23 mouse cellular contexts compared by ENCODE assay signal in genomic region chr8:88325795-88326194, GRCm38 (mm10). TPM values are rescaled to one million over a fixed set of nuclear protein-coding genes. Genes with fewer than 3 reads are reported as not detected.
DNase-seq lines count a peak whose midpoint lies in the region; ATAC-seq and TF ChIP-seq lines count a peak whose summit lies in the region.
"Had no signal": no experiment of that assay in that cellular context is flagged by ENCODE, and none has a peak within 500 bp of the region (broad histone marks: within the 10 kb centered on the region; RNA-seq: fewer than 3 reads in every experiment).

No protein-coding gene starts in this region.

- no peaks in the 10 kb centered on the region for H3K9me3 ChIP-seq in heart, embryonic 11.5 days (replicated peaks; ENCODE audit: control insufficient read depth, low read length)
- no peaks in the 10 kb centered on the region for H3K9me3 ChIP-seq in lung, embryonic 14.5 days (ENCODE audit: low read depth, low read length)
- no peaks in the 10 kb centered on the region for H3K9me3 ChIP-seq in lung, postnatal 0 days (ENCODE audit: low read length)
- no peaks in the 10 kb centered on the region for H3K9me3 ChIP-seq in limb, embryonic 10.5 days (replicated peaks)
- H3K9me3 ChIP-seq: embryonic facial prominence, embryonic 13.5 days; embryonic facial prominence, embryonic 15.5 days; forebrain, embryonic 10.5 days; forebrain, embryonic 12.5 days had no signal

- DNase-seq in heart, postnatal 4 days = peak; percentile 3
- no peak for DNase-seq in lung, embryonic 14.5 days
- DNase-seq in lung, postnatal 0 days (ENCODE audit: low spot score) = no peak
- peak; percentile 5 for DNase-seq in thymus, postnatal 4 days
- no peak for DNase-seq in thymus, postnatal 10 days (ENCODE audit: low spot score in 2 of 2)
- DNase-seq in limb, embryonic 10.5 days (ENCODE audit: low spot score) = no peak
- DNase-seq: adrenal gland, adult 2 months; adrenal gland, postnatal 10 days; adrenal gland, postnatal 25 days; cerebellum, adult 11 months; cerebellum, adult 18-20 months; cerebellum, adult 8-10 months; cerebellum, adult 9-11 months; cerebellum, postnatal 14 days; cerebellum, postnatal 36 days; embryo, embryonic 11 days had no signal

- TF ChIP-seq EP300 in lung, postnatal 0 days (IDR thresholded peaks at IDR 0.05) = no peak

- H3K4me1 ChIP-seq in heart, embryonic 11.5 days (ENCODE audit: control insufficient read depth, insufficient read depth, low read length) = no peaks in the 10 kb centered on the region
- H3K4me1 ChIP-seq in lung, embryonic 14.5 days (ENCODE audit: insufficient read depth) = peaks cover 16% of the 10 kb centered on the region
- H3K4me1 ChIP-seq in lung, postnatal 0 days (ENCODE audit: insufficient read depth, low read depth, low read length) = peaks cover 7% of the 10 kb centered on the region; the same call in 1 of the 2 replicates
- H3K4me1 ChIP-seq in limb, embryonic 10.5 days = 0 out of 2 replicates have a peak, but pooled peaks cover 4% of the 10 kb centered on the region
- H3K4me1 ChIP-seq: embryonic facial prominence, embryonic 13.5 days; embryonic facial prominence, embryonic 15.5 days; forebrain, embryonic 10.5 days; forebrain, embryonic 12.5 days had no signal

- H3K4me3 ChIP-seq in heart, embryonic 11.5 days (ENCODE audit: low read depth, low read length) = no peak overlapping the region
- no peak overlapping the region for H3K4me3 ChIP-seq in lung, embryonic 14.5 days (ENCODE audit: low read depth, low read length)
- no peak overlapping the region for H3K4me3 ChIP-seq in lung, postnatal 0 days (ENCODE audit: low read depth, low read length)
- H3K4me3 ChIP-seq in limb, embryonic 10.5 days = no peak overlapping the region
- H3K4me3 ChIP-seq: embryonic facial prominence, embryonic 13.5 days; embryonic facial prominence, embryonic 15.5 days; erythroblast, embryonic 14.5 days; forebrain, embryonic 10.5 days; forebrain, embryonic 12.5 days had no signal

- 91% methylated on average over 5 of the region's 5 CpGs for WGBS in heart, embryonic 11.5 days (ENCODE audit: insufficient replicate concordance)
- WGBS in lung, embryonic 14.5 days = 55% methylated on average over 5 of the region's 5 CpGs
- 60% methylated on average over 5 of the region's 5 CpGs for WGBS in lung, postnatal 0 days
- 94% methylated on average over 5 of the region's 5 CpGs for WGBS in limb, embryonic 10.5 days

- no peak for ATAC-seq in heart, embryonic 11.5 days (replicated peaks; ENCODE audit: insufficient number of reproducible peaks, low FRiP score, low TSS enrichment)
- ATAC-seq in lung, embryonic 14.5 days (ENCODE audit: insufficient read depth) = 0 out of 2 replicates have a peak, but pooled peaks have one; percentile 22
- ATAC-seq in lung, postnatal 0 days = no peak
- ATAC-seq: forebrain, embryonic 14.5 days had no signal

- TF ChIP-seq CTCF in lung, embryonic 14.5 days (IDR thresholded peaks at IDR 0.05; ENCODE audit: low read depth) = no peak
- no peak for TF ChIP-seq CTCF in lung, postnatal 0 days (IDR thresholded peaks at IDR 0.05)

- no peak overlapping the region for H3K4me2 ChIP-seq in heart, embryonic 11.5 days
- no peak overlapping the region for H3K4me2 ChIP-seq in lung, embryonic 14.5 days
- H3K4me2 ChIP-seq in lung, postnatal 0 days (replicated peaks; ENCODE audit: low read depth, low read length) = no peak overlapping the region
- H3K4me2 ChIP-seq: embryonic facial prominence, embryonic 13.5 days; embryonic facial prominence, embryonic 15.5 days; forebrain, embryonic 12.5 days had no signal

- no peak overlapping the region for H3K27ac ChIP-seq in heart, embryonic 11.5 days (ENCODE audit: low read depth, low read length)
- H3K27ac ChIP-seq in lung, embryonic 14.5 days (ENCODE audit: low read depth) = peak overlapping the region; percentile 43; the same call in 1 of the 2 replicates
- H3K27ac ChIP-seq in lung, postnatal 0 days (ENCODE audit: low read length) = no peak overlapping the region
- H3K27ac ChIP-seq in limb, embryonic 10.5 days = no peak overlapping the region
- H3K27ac ChIP-seq: embryonic facial prominence, embryonic 13.5 days; embryonic facial prominence, embryonic 15.5 days; forebrain, embryonic 10.5 days; forebrain, embryonic 12.5 days had no signal

- no peak overlapping the region for H3K9ac ChIP-seq in heart, embryonic 11.5 days (ENCODE audit: low read depth, low read length)
- H3K9ac ChIP-seq in lung, embryonic 14.5 days = no peak overlapping the region
- no peak overlapping the region for H3K9ac ChIP-seq in lung, postnatal 0 days (replicated peaks; ENCODE audit: low read depth)
- H3K9ac ChIP-seq: embryonic facial prominence, embryonic 13.5 days; embryonic facial prominence, embryonic 15.5 days; forebrain, embryonic 12.5 days had no signal

- peaks cover 17% of the 10 kb centered on the region for H3K36me3 ChIP-seq in heart, embryonic 11.5 days (ENCODE audit: control insufficient read depth, insufficient read depth, low read length)
- H3K36me3 ChIP-seq in lung, embryonic 14.5 days (ENCODE audit: insufficient read depth) = peaks cover 67% of the 10 kb centered on the region
- H3K36me3 ChIP-seq in lung, postnatal 0 days (ENCODE audit: insufficient read depth, low read length) = peaks cover 21% of the 10 kb centered on the region
- peaks cover 73% of the 10 kb centered on the region for H3K36me3 ChIP-seq in limb, embryonic 10.5 days

- no peaks in the 10 kb centered on the region for H3K27me3 ChIP-seq in heart, embryonic 11.5 days (ENCODE audit: control insufficient read depth, insufficient read depth, low read length)
- no peaks in the 10 kb centered on the region for H3K27me3 ChIP-seq in lung, embryonic 14.5 days (ENCODE audit: insufficient read depth, low read length)
- no peaks in the 10 kb centered on the region for H3K27me3 ChIP-seq in lung, postnatal 0 days (replicated peaks; ENCODE audit: insufficient read depth, low read length)
- H3K27me3 ChIP-seq in limb, embryonic 10.5 days (ENCODE audit: low read depth, poor library complexity, severe bottlenecking) = no peaks in the 10 kb centered on the region
- H3K27me3 ChIP-seq: embryonic facial prominence, embryonic 13.5 days; embryonic facial prominence, embryonic 15.5 days; forebrain, embryonic 12.5 days had no signal

RNA-seq across cellular contexts. Expression of gene Brd7, which starts 36.2 kb away (rescaled TPM):
- total RNA-seq in heart, postnatal 4 days (2021) = 10 to 100 TPM; 73.4 to 87.1 TPM
- polyA plus RNA-seq in heart, embryonic 11.5 days (2014; fragmentation: Nextera tagmentation; extraction: Ambion mirVana) = 73.3 and 79.7 TPM in 2 replicates
- polyA plus RNA-seq in lung, embryonic 14.5 days (2014; fragmentation: Nextera tagmentation; extraction: Ambion mirVana) = 87.3 and 89.6 TPM in 2 replicates
- 116 and 129 TPM in 2 replicates for polyA plus RNA-seq in lung, postnatal 0 days (2015; fragmentation: Nextera tagmentation; extraction: Ambion mirVana)
- 78.8 and 88.8 TPM in 2 replicates for polyA plus RNA-seq in limb, embryonic 10.5 days (2016; fragmentation: Nextera tagmentation; extraction: Ambion mirVana)

RNA-seq across cellular contexts. Expression of gene Adcy7, which starts 53.6 kb away (rescaled TPM):
- 1 to 10 TPM; 4.0 to 5.4 TPM for total RNA-seq in heart, postnatal 4 days (2021)
- polyA plus RNA-seq in heart, embryonic 11.5 days (2014; fragmentation: Nextera tagmentation; extraction: Ambion mirVana) = 2.4 and 2.9 TPM in 2 replicates
- polyA plus RNA-seq in lung, embryonic 14.5 days (2014; fragmentation: Nextera tagmentation; extraction: Ambion mirVana) = 11.3 and 12.4 TPM in 2 replicates
- 16.5 and 17.6 TPM in 2 replicates for polyA plus RNA-seq in lung, postnatal 0 days (2015; fragmentation: Nextera tagmentation; extraction: Ambion mirVana)
- polyA plus RNA-seq in limb, embryonic 10.5 days (2016; fragmentation: Nextera tagmentation; extraction: Ambion mirVana) = 2.2 and 3.1 TPM in 2 replicates

Comparison
In these comparisons a context has a peak if more than half of its experiments do, and no peak if none do; other contexts are left out.
1. DNase-seq: peak in heart, postnatal 4 days (single experiment) and thymus, postnatal 4 days (single experiment); none in lung, embryonic 14.5 days (single experiment), lung, postnatal 0 days (single experiment), thymus, postnatal 10 days (0 of 2) and limb, embryonic 10.5 days (single experiment).